Mouse (Mus musculus) hindbrain, embryonic 14.5 days (tissue): Measurements from ENCODE around the gene Gm21988. TPM values are rescaled to one million over a fixed set of nuclear protein-coding genes. Genes with fewer than 3 reads are reported as not detected.

Source experiments
- ATAC-seq: fragments of 200-750 bp; cut with Nextera tagmentation; 2 replicates; pipeline ENCODE4 v1.8.0; 2017; ENCODE audit warnings: moderate number of reproducible peaks, mild to moderate bottlenecking, moderate TSS enrichment, moderate library complexity; ENCODE audit not compliant: low FRiP score
- DNase-seq: peaks from one replicate; pipeline ENCODE4 v3.0.0-alpha.2; 2015; ENCODE audit warnings: low spot score
- H3K27ac ChIP-seq: fragments of 300-500 bp; sonication (generic); 2 replicates; pipeline ENCODE4 v1.5.1; 2014; ENCODE audit warnings: mild to moderate bottlenecking, moderate library complexity
- H3K27me3 ChIP-seq: fragments of 300-500 bp; sonication (generic); 2 replicates; pipeline ENCODE4 v1.6.1; 2014; ENCODE audit warnings: mild to moderate bottlenecking, low read length, mixed read lengths; ENCODE audit not compliant: control insufficient read depth, insufficient read depth
- H3K36me3 ChIP-seq: fragments of 300-500 bp; sonication (generic); replicated peaks from 2 replicates; pipeline ENCODE4 v1.6.1; 2014; ENCODE audit not compliant: control insufficient read depth, insufficient read depth
- H3K4me1 ChIP-seq: fragments of 300-500 bp; sonication (generic); replicated peaks from 2 replicates; pipeline ENCODE4 v1.6.1; 2014; ENCODE audit warnings: antibody characterized with exemption, low read length, mixed read lengths; ENCODE audit not compliant: control insufficient read depth, insufficient read depth
- H3K4me2 ChIP-seq: fragments of 300-500 bp; sonication (generic); replicated peaks from 2 replicates; pipeline ENCODE4 v1.6.1; 2014; ENCODE audit warnings: mild to moderate bottlenecking, moderate library complexity
- H3K4me3 ChIP-seq: fragments of 300-500 bp; sonication (generic); replicated peaks from 2 replicates; pipeline ENCODE4 v1.5.1; 2014; ENCODE audit warnings: mild to moderate bottlenecking, low read length
- H3K9ac ChIP-seq: fragments of 300-500 bp; sonication (generic); 2 replicates; pipeline ENCODE4 v1.6.1; 2014
- H3K9me3 ChIP-seq: fragments of 300-500 bp; sonication (generic); 2 replicates; pipeline ENCODE4 v1.6.1; 2016; ENCODE audit warnings: low read length; ENCODE audit not compliant: control insufficient read depth
- WGBS: fragments of 180-500 bp; shearing (Covaris S2); extraction: QIAGEN DNeasy Blood & Tissue Kit; methylation state at CpG from one replicate; pipeline ENCODE4 v1.1.7; 2014; 5-methylcytosine and 5-hydroxymethylcytosine counted together
- polyA plus RNA-seq: library from polyadenylated mRNA; unstranded; fragments of >200 nt; fragmentation: Nextera tagmentation; extraction: Ambion mirVana; gene quantifications from 2 replicates; pipeline ENCODE4 v1.2.1, GENCODE M21; 2014

Gene Gm21988
- polyA plus RNA-seq, 1 experiment from 2014 or later: 15.9 TPM

- no peaks in the 10 kb centered on the region for H3K9me3 ChIP-seq
- no peak overlapping the region for H3K4me3 ChIP-seq
- peaks cover 22% of the 10 kb centered on the region for H3K4me1 ChIP-seq
- no peak overlapping the region for H3K9ac ChIP-seq
- no peak overlapping the region for H3K27ac ChIP-seq
- DNase-seq (no peak), ATAC-seq (no peak)
- H3K27me3 ChIP-seq: no peaks in the 10 kb centered on the region
- no peak overlapping the region for H3K4me2 ChIP-seq
- no peaks in the 10 kb centered on the region for H3K36me3 ChIP-seq
- 70% methylated on average over 11 of the region's 11 CpGs for WGBS
Measured at GRCm38 (mm10) chr11:70242591-70242990, 3.0 kb upstream of the Gm21988 start.

GRCm38 (mm10) chr11:70238591-70239440 lies 814 bp downstream of the Gm21988 start:
- peak overlapping the region; percentile 74 for H3K9ac ChIP-seq
- H3K4me1 ChIP-seq: peaks cover 34% of the 10 kb centered on the region
- H3K4me3 ChIP-seq: peak overlapping the region; percentile 60
- H3K27ac ChIP-seq: peak overlapping the region; percentile 95
- peaks cover 19% of the 10 kb centered on the region for H3K36me3 ChIP-seq
- H3K27me3 ChIP-seq: no peaks in the 10 kb centered on the region
- ATAC-seq: no peak
- 12% methylated on average over 23 of the region's 23 CpGs for WGBS
- no peak for DNase-seq
- no peaks in the 10 kb centered on the region for H3K9me3 ChIP-seq
- peak overlapping the region; percentile 100 for H3K4me2 ChIP-seq

- no peaks in the 10 kb centered on the region for H3K9me3 ChIP-seq
- peak; percentile 96 for DNase-seq
- peak within 1 kb of the TSS; percentile 100 for H3K4me2 ChIP-seq
- no peaks in the 10 kb centered on the region for H3K27me3 ChIP-seq
- peak within 1 kb of the TSS; percentile 60 for H3K4me3 ChIP-seq
- H3K27ac ChIP-seq: peak within 1 kb of the TSS; percentile 95
- H3K9ac ChIP-seq: peak within 1 kb of the TSS; percentile 74
- ATAC-seq: peak; percentile 95
- under 1% methylated on average over 59 of the region's 70 CpGs for WGBS
- peaks cover 19% of the 10 kb centered on the region for H3K36me3 ChIP-seq
- H3K4me1 ChIP-seq: peaks cover 39% of the 10 kb centered on the region
Measured at GRCm38 (mm10) chr11:70237457-70238167, 2.0 kb downstream of the Gm21988 start, which contains the start of gene 0610010K14Rik. 0610010K14Rik (minus strand) TSS chr11:70237914.

GRCm38 (mm10) chr11:70236717-70237116 lies 2.9 kb downstream of the Gm21988 start:
- ATAC-seq (no peak), DNase-seq (no peak)
- H3K4me2 ChIP-seq: peak overlapping the region; percentile 100
- peak overlapping the region; percentile 95 for H3K27ac ChIP-seq
- no peaks in the 10 kb centered on the region for H3K27me3 ChIP-seq
- H3K9me3 ChIP-seq: no peaks in the 10 kb centered on the region
- WGBS: 21% methylated on average over 7 of the region's 7 CpGs
- H3K4me3 ChIP-seq: peak overlapping the region; percentile 60
- peaks cover 40% of the 10 kb centered on the region for H3K4me1 ChIP-seq
- H3K36me3 ChIP-seq: peaks cover 19% of the 10 kb centered on the region
- peak overlapping the region; percentile 74 for H3K9ac ChIP-seq

- H3K27me3 ChIP-seq: peaks cover 8% of the 10 kb centered on the region; the same call in 1 of the 2 replicates
- peaks cover 19% of the 10 kb centered on the region for H3K36me3 ChIP-seq
- no peak overlapping the region for H3K27ac ChIP-seq
- no peak overlapping the region for H3K4me2 ChIP-seq
- ATAC-seq (no peak), DNase-seq (no peak)
- H3K4me1 ChIP-seq: peaks cover 34% of the 10 kb centered on the region
- H3K9me3 ChIP-seq: no peaks in the 10 kb centered on the region
- H3K4me3 ChIP-seq: no peak overlapping the region
- no peak overlapping the region for H3K9ac ChIP-seq
- 93% methylated on average over 12 of the region's 12 CpGs for WGBS
Measured at GRCm38 (mm10) chr11:70235254-70235900, 4.3 kb downstream of the Gm21988 start.

GRCm38 (mm10) chr11:70234497-70234896 lies 5.1 kb downstream of the Gm21988 start:
- H3K4me3 ChIP-seq: no peak overlapping the region
- H3K4me2 ChIP-seq: no peak overlapping the region
- no peaks in the 10 kb centered on the region for H3K9me3 ChIP-seq
- peaks cover 33% of the 10 kb centered on the region for H3K4me1 ChIP-seq
- DNase-seq (no peak), ATAC-seq (no peak)
- no peak overlapping the region for H3K9ac ChIP-seq
- H3K27me3 ChIP-seq: peaks cover 17% of the 10 kb centered on the region
- WGBS: 89% methylated on average over 8 of the region's 8 CpGs
- peaks cover 19% of the 10 kb centered on the region for H3K36me3 ChIP-seq
- no peak overlapping the region for H3K27ac ChIP-seq

- Histone ChIP-seq H3K9me3 (no peaks in the 10 kb centered on the region), H3K4me3 (no peak overlapping the region), H3K36me3 (peaks cover 19% of the 10 kb centered on the region), H3K9ac (no peak overlapping the region), H3K27ac (no peak overlapping the region), H3K27me3 (peaks cover 22% of the 10 kb centered on the region), H3K4me2 (no peak overlapping the region), H3K4me1 (peaks cover 34% of the 10 kb centered on the region)
- DNase-seq: no peak
- no peak for ATAC-seq
- WGBS: 64% methylated on average over 5 of the region's 5 CpGs
Measured at GRCm38 (mm10) chr11:70234037-70234436, 5.6 kb downstream of the Gm21988 start.

- no peak for ATAC-seq
- WGBS: 36% methylated on average over 8 of the region's 8 CpGs
- H3K36me3 ChIP-seq: peaks cover 19% of the 10 kb centered on the region
- no peak overlapping the region for H3K27ac ChIP-seq
- DNase-seq: no peak
- no peaks in the 10 kb centered on the region for H3K9me3 ChIP-seq
- peaks cover 27% of the 10 kb centered on the region for H3K4me1 ChIP-seq
- H3K27me3 ChIP-seq: peaks cover 32% of the 10 kb centered on the region
- peak overlapping the region; percentile 22; the same call in 1 of the 2 replicates for H3K4me3 ChIP-seq
- peak overlapping the region; percentile 50 for H3K4me2 ChIP-seq
- H3K9ac ChIP-seq: peak overlapping the region; percentile 48
Measured at GRCm38 (mm10) chr11:70233016-70233415, 6.6 kb downstream of the Gm21988 start.

- peaks cover 37% of the 10 kb centered on the region for H3K27me3 ChIP-seq
- peaks cover 26% of the 10 kb centered on the region for H3K4me1 ChIP-seq
- peaks cover 19% of the 10 kb centered on the region for H3K36me3 ChIP-seq
- DNase-seq (no peak), ATAC-seq (no peak)
- H3K27ac ChIP-seq: no peak overlapping the region
- H3K4me2 ChIP-seq: peak overlapping the region; percentile 50
- H3K9me3 ChIP-seq: no peaks in the 10 kb centered on the region
- WGBS: 8% methylated on average over 9 of the region's 10 CpGs
- H3K9ac ChIP-seq: peak overlapping the region; percentile 48
- peak overlapping the region; percentile 22; the same call in 1 of the 2 replicates for H3K4me3 ChIP-seq
Measured at GRCm38 (mm10) chr11:70232546-70232945, 7.1 kb downstream of the Gm21988 start.
